Mouse (Mus musculus): ENCODE measurements at regions not wholly inside any gene's neighbourhood (a gene's known extent, or its start where the extent isn't known, plus 50 kb on each side); places are given as distances from the start of the nearest gene placed in this dataset.

GRCm38 (mm10) chrX:11956194-11956593 is 204.0 kb downstream of the Bcor start:
- no peaks in the 10 kb centered on the region for H3K4me1 ChIP-seq (replicated peaks)
- H3K4me3 ChIP-seq: no peak overlapping the region
- H3K9ac ChIP-seq: no peak overlapping the region
- 63% methylated on average over 3 of the region's 3 CpGs for WGBS
- H3K27ac ChIP-seq (ENCODE audit: poor library complexity, severe bottlenecking): no peak overlapping the region
- ATAC-seq (ENCODE audit: insufficient number of reproducible peaks, low FRiP score): no peak
- H3K9me3 ChIP-seq (replicated peaks): no peaks in the 10 kb centered on the region
- H3K27me3 ChIP-seq (replicated peaks): peaks cover 12% of the 10 kb centered on the region; the same call in 1 of the 2 replicates
- H3K4me2 ChIP-seq: no peak overlapping the region
- no peaks in the 10 kb centered on the region for H3K36me3 ChIP-seq

GRCm38 (mm10) chrX:11957011-11957410 is 203.1 kb downstream of the Bcor start:
- no peaks in the 10 kb centered on the region for H3K4me1 ChIP-seq (replicated peaks)
- no peak overlapping the region for H3K4me2 ChIP-seq
- H3K36me3 ChIP-seq: no peaks in the 10 kb centered on the region
- peaks cover 15% of the 10 kb centered on the region; the same call in 1 of the 2 replicates for H3K27me3 ChIP-seq (replicated peaks)
- WGBS: 51% methylated on average over 6 of the region's 6 CpGs
- no peak overlapping the region for H3K9ac ChIP-seq
- H3K9me3 ChIP-seq (replicated peaks): no peaks in the 10 kb centered on the region
- H3K4me3 ChIP-seq: no peak overlapping the region
- H3K27ac ChIP-seq (ENCODE audit: poor library complexity, severe bottlenecking): no peak overlapping the region
- ATAC-seq (ENCODE audit: insufficient number of reproducible peaks, low FRiP score): no peak

GRCm38 (mm10) chrX:11959871-11960552 is 200.1 kb downstream of the Bcor start:
- WGBS: 69% methylated on average over 8 of the region's 8 CpGs
- no peak overlapping the region for H3K4me2 ChIP-seq
- no peaks in the 10 kb centered on the region for H3K36me3 ChIP-seq
- no peak for ATAC-seq (ENCODE audit: insufficient number of reproducible peaks, low FRiP score)
- H3K27me3 ChIP-seq (replicated peaks): peaks cover 20% of the 10 kb centered on the region; the same call in 1 of the 2 replicates
- H3K4me1 ChIP-seq (replicated peaks): no peaks in the 10 kb centered on the region
- H3K9ac ChIP-seq: no peak overlapping the region
- H3K4me3 ChIP-seq: no peak overlapping the region
- H3K27ac ChIP-seq (ENCODE audit: poor library complexity, severe bottlenecking): no peak overlapping the region
- H3K9me3 ChIP-seq (replicated peaks): no peaks in the 10 kb centered on the region

- H3K9ac ChIP-seq: no peak overlapping the region
- H3K36me3 ChIP-seq: no peaks in the 10 kb centered on the region
- no peaks in the 10 kb centered on the region for H3K4me1 ChIP-seq (replicated peaks)
- ATAC-seq (ENCODE audit: insufficient number of reproducible peaks, low FRiP score): no peak
- no peak overlapping the region for H3K4me2 ChIP-seq
- H3K27ac ChIP-seq (ENCODE audit: poor library complexity, severe bottlenecking): no peak overlapping the region
- H3K9me3 ChIP-seq (replicated peaks): no peaks in the 10 kb centered on the region
- peaks cover 22% of the 10 kb centered on the region for H3K27me3 ChIP-seq (replicated peaks)
- WGBS: 51% methylated on average over 2 of the region's 2 CpGs
- no peak overlapping the region for H3K4me3 ChIP-seq
Measured at GRCm38 (mm10) chrX:11961350-11961749, 198.8 kb downstream of the Bcor start.

- H3K9ac ChIP-seq: no peak overlapping the region
- H3K9me3 ChIP-seq (replicated peaks): no peaks in the 10 kb centered on the region
- no peak for ATAC-seq (ENCODE audit: insufficient number of reproducible peaks, low FRiP score)
- H3K27ac ChIP-seq (ENCODE audit: poor library complexity, severe bottlenecking): no peak overlapping the region
- H3K4me2 ChIP-seq: no peak overlapping the region
- 76% methylated on average over 3 of the region's 3 CpGs for WGBS
- H3K4me3 ChIP-seq: no peak overlapping the region
- peaks cover 20% of the 10 kb centered on the region for H3K27me3 ChIP-seq (replicated peaks)
- H3K36me3 ChIP-seq: no peaks in the 10 kb centered on the region
- H3K4me1 ChIP-seq (replicated peaks): no peaks in the 10 kb centered on the region
Measured at GRCm38 (mm10) chrX:11964428-11964827, 195.7 kb downstream of the Bcor start.

GRCm38 (mm10) chrX:11978679-11979078 is 181.5 kb downstream of the Bcor start:
- 77% methylated on average over 4 of the region's 4 CpGs for WGBS
- no peaks in the 10 kb centered on the region for H3K36me3 ChIP-seq
- no peaks in the 10 kb centered on the region for H3K9me3 ChIP-seq (replicated peaks)
- H3K4me3 ChIP-seq: no peak overlapping the region
- peaks cover 41% of the 10 kb centered on the region for H3K27me3 ChIP-seq (replicated peaks)
- no peak overlapping the region for H3K4me2 ChIP-seq
- H3K9ac ChIP-seq: no peak overlapping the region
- H3K27ac ChIP-seq (ENCODE audit: poor library complexity, severe bottlenecking): no peak overlapping the region
- no peaks in the 10 kb centered on the region for H3K4me1 ChIP-seq (replicated peaks)
- ATAC-seq (ENCODE audit: insufficient number of reproducible peaks, low FRiP score): no peak

GRCm38 (mm10) chrX:11983276-11983675 is 176.9 kb downstream of the Bcor start:
- no peak overlapping the region for H3K9ac ChIP-seq
- 62% methylated on average over 1 of the region's 1 CpGs for WGBS
- peaks cover 11% of the 10 kb centered on the region for H3K4me1 ChIP-seq (replicated peaks)
- H3K4me3 ChIP-seq: no peak overlapping the region
- no peak overlapping the region for H3K27ac ChIP-seq (ENCODE audit: poor library complexity, severe bottlenecking)
- H3K36me3 ChIP-seq: no peaks in the 10 kb centered on the region
- H3K9me3 ChIP-seq (replicated peaks): no peaks in the 10 kb centered on the region
- no peak for ATAC-seq (ENCODE audit: insufficient number of reproducible peaks, low FRiP score)
- H3K4me2 ChIP-seq: no peak overlapping the region
- peaks cover 44% of the 10 kb centered on the region for H3K27me3 ChIP-seq (replicated peaks)

Measured in heart, embryonic 12.5 days (tissue).